Mouse (Mus musculus) lung, adult 2 months (tissue): ENCODE results near the gene Csnk1g1. TPM values are rescaled to one million over a fixed set of nuclear protein-coding genes. Genes with fewer than 3 reads are reported as not detected.

Experiments
- DNase-seq: peaks from one replicate; pipeline ENCODE4 v3.0.0; 2022
- H3K4me1 ChIP-seq: fragments of 200-500 bp; 2 replicates; pipeline ENCODE4 v1.6.1; 2011; ENCODE audit warnings: low read length; ENCODE audit not compliant: control insufficient read depth, insufficient read depth
- H3K4me3 ChIP-seq: fragments of 200-500 bp; replicated peaks from 2 replicates; pipeline ENCODE3; 2011; ENCODE audit warnings: low read depth, mild to moderate bottlenecking, control low read depth, low read length; ENCODE audit errors: extremely low read depth
- CTCF ChIP-seq: fragments of 200-500 bp; IDR thresholded peaks from 2 replicates; pipeline ENCODE4 v1.5.1; 2011; ENCODE audit warnings: mild to moderate bottlenecking, low read length, control low read depth; ENCODE audit not compliant: insufficient read depth
- POLR2A ChIP-seq: fragments of 200-500 bp; IDR thresholded peaks from 2 replicates; pipeline ENCODE4 v1.6.1; 2011; ENCODE audit warnings: low read depth, mild to moderate bottlenecking, control low read depth, low read length, borderline replicate concordance; ENCODE audit errors: extremely low read depth
- WGBS: fragments of 180-500 bp; shearing (Covaris S2); methylation state at CpG from one replicate; pipeline ENCODE4 v1.1.7; 2018; 5-methylcytosine and 5-hydroxymethylcytosine counted together
- polyA plus RNA-seq: library from polyadenylated mRNA; depleted of rRNA; stranded (reverse); fragments of >200 nt; gene quantifications from 2 replicates; pipeline ENCODE4 v1.2.3, GENCODE M21; 2012

Gene Csnk1g1
- polyA plus RNA-seq, 1 experiment: 5.8 TPM

DNA sequence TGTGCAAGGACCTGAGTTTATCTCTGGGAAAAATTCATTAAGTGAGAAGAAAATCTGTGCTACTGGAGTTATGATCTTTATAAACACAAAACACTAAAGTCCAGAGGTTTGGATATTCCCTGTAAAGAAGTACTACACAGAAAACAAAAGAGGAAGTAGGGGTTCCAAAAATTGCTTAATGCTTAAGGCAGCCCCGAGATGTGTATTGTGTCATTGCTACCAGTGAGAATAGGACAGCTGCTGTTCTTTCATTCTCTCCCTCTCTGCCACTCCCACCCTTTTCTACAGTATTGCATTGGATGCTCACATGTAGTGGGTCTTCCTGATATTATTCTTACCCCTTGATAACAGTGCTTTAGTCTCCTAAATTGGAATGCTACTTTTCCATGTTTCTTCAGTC, 74.1 kb downstream of the Csnk1g1 start:
- no peak overlapping the region for H3K4me3 ChIP-seq
- no peak for TF ChIP-seq CTCF
- no peak for TF ChIP-seq POLR2A
- DNase-seq: no peak
- H3K4me1 ChIP-seq: no peaks in the 10 kb centered on the region
- 79% methylated on average over 1 of the region's 1 CpGs for WGBS

DNA sequence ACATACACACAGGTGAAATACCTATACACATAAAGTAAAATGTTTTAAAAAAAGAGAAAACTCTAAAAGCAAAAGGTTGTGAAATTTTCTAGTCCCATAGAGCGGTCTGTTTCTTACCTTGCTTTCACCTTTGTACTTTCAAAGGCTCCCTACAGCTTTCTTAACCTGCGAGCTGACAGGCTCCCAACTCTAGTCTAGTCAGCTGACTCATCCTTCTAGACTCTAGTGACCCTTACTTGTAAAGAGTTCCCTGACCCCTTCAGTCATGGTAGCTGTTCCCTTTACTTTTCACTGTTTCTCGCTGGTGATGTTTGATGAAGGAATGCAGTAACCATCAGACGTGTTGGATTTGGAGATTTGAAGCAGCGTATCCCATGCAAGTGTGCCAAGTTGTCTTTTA, 78.3 kb downstream of the Csnk1g1 start:
- Histone ChIP-seq H3K4me3 (no peak overlapping the region), H3K4me1 (no peaks in the 10 kb centered on the region)
- DNase-seq: no peak
- WGBS: 85% methylated on average over 5 of the region's 5 CpGs
- no peak for TF ChIP-seq POLR2A
- TF ChIP-seq CTCF: no peak

GRCm38 (mm10) chr9:65995603-65996376, 87.1 kb downstream of the Csnk1g1 start:
- DNase-seq: no peak
- Histone ChIP-seq H3K4me1 (no peaks in the 10 kb centered on the region), H3K4me3 (no peak overlapping the region)
- TF ChIP-seq POLR2A (no peak), CTCF (no peak)
- 76% methylated on average over 7 of the region's 7 CpGs for WGBS

GRCm38 (mm10) chr9:65998965-65999364, 90.2 kb downstream of the Csnk1g1 start:
- no peak overlapping the region for H3K4me3 ChIP-seq
- TF ChIP-seq POLR2A: no peak
- no peak for TF ChIP-seq CTCF
- 78% methylated on average over 5 of the region's 5 CpGs for WGBS
- no peak for DNase-seq
- H3K4me1 ChIP-seq: no peaks in the 10 kb centered on the region

GRCm38 (mm10) chr9:66004380-66004779, 95.7 kb downstream of the Csnk1g1 start:
- DNase-seq: no peak

DNA sequence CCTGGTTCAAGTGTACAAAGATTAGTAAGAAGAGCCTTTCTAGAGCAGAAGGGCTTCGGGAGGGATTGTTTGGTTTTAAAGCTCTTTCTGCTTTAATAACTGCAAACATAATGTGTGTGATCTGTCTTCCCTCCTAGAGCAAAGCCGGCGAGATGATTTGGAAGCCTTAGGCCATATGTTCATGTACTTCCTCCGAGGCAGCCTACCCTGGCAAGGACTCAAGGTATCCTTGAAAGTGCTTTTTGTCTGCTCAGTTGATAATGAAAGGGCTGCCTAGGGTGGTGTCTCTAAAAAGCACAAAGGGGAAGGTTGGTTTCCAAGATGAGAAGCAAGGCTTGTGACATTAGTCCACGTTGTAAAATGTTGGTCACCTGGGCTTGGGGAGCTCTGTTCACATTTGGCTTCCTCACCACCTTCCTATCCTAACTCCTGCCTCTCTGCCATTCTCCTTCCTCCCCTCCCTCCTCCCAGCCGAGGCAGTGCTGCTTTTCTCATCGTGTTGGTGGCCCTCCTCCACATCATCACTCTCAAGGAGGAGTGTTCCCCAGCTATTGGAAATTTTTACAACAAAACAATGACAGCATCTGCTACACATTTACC, 99.0 kb downstream of the Csnk1g1 start:
- TF ChIP-seq CTCF (no peak), POLR2A (no peak)
- 69% methylated on average over 7 of the region's 7 CpGs for WGBS
- H3K4me1 ChIP-seq: no peaks in the 10 kb centered on the region; the same call in 1 of the 2 replicates
- no peak overlapping the region for H3K4me3 ChIP-seq
- no peak for DNase-seq

More at GRCm38 (mm10) chr9:66004380-66004779, 95.7 kb downstream of the Csnk1g1 start:
- TF ChIP-seq POLR2A (no peak), CTCF (no peak)
- Histone ChIP-seq H3K4me3 (peak overlapping the region; percentile 9), H3K4me1 (no peaks in the 10 kb centered on the region; the same call in 1 of the 2 replicates)
- 9% methylated on average over 4 of the region's 4 CpGs for WGBS

DNA sequence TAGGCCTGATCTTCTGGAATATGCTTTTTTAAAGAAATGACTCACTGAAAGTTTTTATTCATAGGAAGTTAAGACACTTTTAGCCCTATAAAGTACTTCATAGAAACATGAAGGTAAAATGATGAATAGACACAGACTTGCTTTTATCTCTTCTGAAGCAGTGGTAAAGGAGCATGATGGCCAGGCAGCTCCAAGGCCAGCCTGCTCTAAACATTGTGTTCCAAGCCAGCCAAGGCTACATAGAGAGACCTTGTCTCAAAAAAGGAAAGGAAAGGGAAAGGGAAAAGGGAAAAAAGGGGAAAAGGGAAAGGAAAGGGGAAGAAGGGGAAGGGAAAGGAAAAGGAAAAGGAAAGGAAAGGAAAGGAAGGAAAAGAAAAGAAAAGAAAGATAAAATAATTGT, 111.9 kb downstream of the Csnk1g1 start:
- Histone ChIP-seq H3K4me3 (no peak overlapping the region), H3K4me1 (no peaks in the 10 kb centered on the region)
- no peak for TF ChIP-seq CTCF
- TF ChIP-seq POLR2A: no peak
- DNase-seq: no peak

GRCm38 (mm10) chr9:66038082-66038481, 129.4 kb downstream of the Csnk1g1 start:
- 82% methylated on average over 4 of the region's 4 CpGs for WGBS
- H3K4me1 ChIP-seq: no peaks in the 10 kb centered on the region
- no peak overlapping the region for H3K4me3 ChIP-seq
- DNase-seq: no peak
- no peak for TF ChIP-seq CTCF
- no peak for TF ChIP-seq POLR2A

- H3K4me3 ChIP-seq: no peak overlapping the region
- no peak for DNase-seq
- no peak for TF ChIP-seq CTCF
- TF ChIP-seq POLR2A: no peak
- WGBS: 87% methylated on average over 4 of the region's 4 CpGs
- H3K4me1 ChIP-seq: no peaks in the 10 kb centered on the region
These were observed 129.9 kb downstream of the Csnk1g1 start for GRCm38 (mm10) chr9:66038581-66038980.

GRCm38 (mm10) chr9:66039290-66039689, 130.6 kb downstream of the Csnk1g1 start:
- Histone ChIP-seq H3K4me3 (no peak overlapping the region), H3K4me1 (no peaks in the 10 kb centered on the region)
- 81% methylated on average over 4 of the region's 4 CpGs for WGBS
- TF ChIP-seq POLR2A (no peak), CTCF (no peak)
- DNase-seq: no peak
